Mouse (Mus musculus): ENCODE measurements around the gene A030014E15Rik. TPM values are rescaled to one million over a fixed set of nuclear protein-coding genes. Genes with fewer than 3 reads are reported as not detected.
"Not testable (repeated sequence)": the region's sequence is repeated elsewhere in the genome, so short reads cannot be mapped to it uniquely, and the experiment has no call there.

The A030014E15Rik gene
- polyA plus RNA-seq, 1 experiment from 2014 or later: not detected

- WGBS: 89% methylated on average over 2 of the region's 2 CpGs
- H3K9ac ChIP-seq; H3K27me3 ChIP-seq (replicated peaks); H3K4me3 ChIP-seq; H3K4me2 ChIP-seq; H3K4me1 ChIP-seq (replicated peaks); ATAC-seq (ENCODE audit: insufficient number of reproducible peaks, low FRiP score); H3K27ac ChIP-seq (ENCODE audit: poor library complexity, severe bottlenecking); H3K36me3 ChIP-seq: not testable (repeated sequence)
- H3K9me3 ChIP-seq (replicated peaks): peaks cover 21% of the 10 kb centered on the region
Observed at GRCm38 (mm10) chr1:82942505-82942904, 17.8 kb downstream of the A030014E15Rik start.

GRCm38 (mm10) chr1:82943295-82943694 lies 18.6 kb downstream of the A030014E15Rik start, which contains the start of gene A030003K21Rik:
TSS of gene A030003K21Rik (minus strand) at chr1:82943388.
- H3K27ac ChIP-seq (ENCODE audit: poor library complexity, severe bottlenecking); H3K4me3 ChIP-seq; H3K27me3 ChIP-seq (replicated peaks); ATAC-seq (ENCODE audit: insufficient number of reproducible peaks, low FRiP score); H3K36me3 ChIP-seq; H3K4me2 ChIP-seq; H3K9ac ChIP-seq; H3K4me1 ChIP-seq (replicated peaks): not testable (repeated sequence)
- WGBS: no CpG with 5 or more reads among the region's 6 CpGs
- peaks cover 21% of the 10 kb centered on the region for H3K9me3 ChIP-seq (replicated peaks)

GRCm38 (mm10) chr1:82946029-82946428 lies 21.3 kb downstream of the A030014E15Rik start:
- H3K9ac ChIP-seq; ATAC-seq (ENCODE audit: insufficient number of reproducible peaks, low FRiP score); H3K27ac ChIP-seq (ENCODE audit: poor library complexity, severe bottlenecking); H3K4me1 ChIP-seq (replicated peaks); H3K27me3 ChIP-seq (replicated peaks); H3K9me3 ChIP-seq (replicated peaks); H3K4me3 ChIP-seq; H3K36me3 ChIP-seq; H3K4me2 ChIP-seq: not testable (repeated sequence)
- WGBS: 67% methylated on average over 1 of the region's 2 CpGs

GRCm38 (mm10) chr1:82948601-82949000 lies 23.9 kb downstream of the A030014E15Rik start:
- Histone ChIP-seq H3K36me3 (no peaks in the 10 kb centered on the region), H3K27me3 (replicated peaks) (no peaks in the 10 kb centered on the region), H3K9ac (no peak overlapping the region), H3K9me3 (replicated peaks) (no peaks in the 10 kb centered on the region), H3K4me1 (replicated peaks) (0 out of 2 replicates have a peak, but pooled peaks cover 4% of the 10 kb centered on the region), H3K4me3 (no peak overlapping the region), H3K4me2 (no peak overlapping the region), H3K27ac (ENCODE audit: poor library complexity, severe bottlenecking) (no peak overlapping the region)
- no peak for ATAC-seq (ENCODE audit: insufficient number of reproducible peaks, low FRiP score)
- WGBS: 93% methylated on average over 2 of the region's 2 CpGs

GRCm38 (mm10) chr1:82955913-82956312 lies 31.2 kb downstream of the A030014E15Rik start, which contains the start of gene Gm7544:
TSS of gene Gm7544 (minus strand) at chr1:82956013.
- not testable (repeated sequence) for H3K27me3 ChIP-seq (replicated peaks); H3K4me2 ChIP-seq; ATAC-seq (ENCODE audit: insufficient number of reproducible peaks, low FRiP score); H3K36me3 ChIP-seq; H3K4me3 ChIP-seq; H3K4me1 ChIP-seq (replicated peaks); H3K27ac ChIP-seq (ENCODE audit: poor library complexity, severe bottlenecking); H3K9ac ChIP-seq; H3K9me3 ChIP-seq (replicated peaks)

GRCm38 (mm10) chr1:82959870-82960385 lies 35.2 kb downstream of the A030014E15Rik start, which contains the start of gene Gm47955:
TSS of gene Gm47955 (plus strand) at chr1:82960286.
- Histone ChIP-seq H3K36me3 (no peaks in the 10 kb centered on the region), H3K9ac (no peak within 1 kb of the TSS), H3K9me3 (replicated peaks) (0 out of 2 replicates have a peak, but pooled peaks cover 6% of the 10 kb centered on the region), H3K4me1 (replicated peaks) (no peaks in the 10 kb centered on the region), H3K27me3 (replicated peaks) (no peaks in the 10 kb centered on the region), H3K4me3 (no peak within 1 kb of the TSS), H3K27ac (ENCODE audit: poor library complexity, severe bottlenecking) (no peak within 1 kb of the TSS), H3K4me2 (no peak within 1 kb of the TSS)
- no peak for ATAC-seq (ENCODE audit: insufficient number of reproducible peaks, low FRiP score)
- WGBS: 85% methylated on average over 11 of the region's 11 CpGs

- no peaks in the 10 kb centered on the region for H3K27me3 ChIP-seq (replicated peaks)
- no peak overlapping the region for H3K27ac ChIP-seq (ENCODE audit: poor library complexity, severe bottlenecking)
- 61% methylated on average over 3 of the region's 3 CpGs for WGBS
- H3K4me2 ChIP-seq: no peak overlapping the region
- peaks cover 2% of the 10 kb centered on the region for H3K4me1 ChIP-seq (replicated peaks)
- H3K4me3 ChIP-seq: no peak overlapping the region
- H3K9ac ChIP-seq: no peak overlapping the region
- no peak for ATAC-seq (ENCODE audit: insufficient number of reproducible peaks, low FRiP score)
- H3K36me3 ChIP-seq: no peaks in the 10 kb centered on the region
- no peaks in the 10 kb centered on the region for H3K9me3 ChIP-seq (replicated peaks)
Observed at GRCm38 (mm10) chr1:82966413-82966812, 41.7 kb downstream of the A030014E15Rik start.

GRCm38 (mm10) chr1:82972046-82972445 lies 47.3 kb downstream of the A030014E15Rik start:
- Histone ChIP-seq H3K9ac (no peak overlapping the region), H3K4me1 (replicated peaks) (peaks cover 40% of the 10 kb centered on the region), H3K36me3 (no peaks in the 10 kb centered on the region), H3K4me3 (no peak overlapping the region), H3K27ac (ENCODE audit: poor library complexity, severe bottlenecking) (peak overlapping the region; percentile 79), H3K27me3 (replicated peaks) (no peaks in the 10 kb centered on the region), H3K4me2 (peak overlapping the region; percentile 34), H3K9me3 (replicated peaks) (no peaks in the 10 kb centered on the region)
- WGBS: 7% methylated on average over 4 of the region's 4 CpGs
- ATAC-seq (ENCODE audit: insufficient number of reproducible peaks, low FRiP score): peak; percentile 81

- no peak overlapping the region for H3K4me2 ChIP-seq
- H3K9me3 ChIP-seq (replicated peaks): no peaks in the 10 kb centered on the region
- H3K4me3 ChIP-seq: no peak overlapping the region
- peaks cover 40% of the 10 kb centered on the region for H3K4me1 ChIP-seq (replicated peaks)
- WGBS: 64% methylated on average over 1 of the region's 1 CpGs
- H3K9ac ChIP-seq: no peak overlapping the region
- H3K27me3 ChIP-seq (replicated peaks): no peaks in the 10 kb centered on the region
- H3K36me3 ChIP-seq: no peaks in the 10 kb centered on the region
- peak overlapping the region; percentile 66; the same call in 1 of the 2 replicates for H3K27ac ChIP-seq (ENCODE audit: poor library complexity, severe bottlenecking)
- no peak for ATAC-seq (ENCODE audit: insufficient number of reproducible peaks, low FRiP score)
Observed at GRCm38 (mm10) chr1:82973244-82973643, 48.5 kb downstream of the A030014E15Rik start.

GRCm38 (mm10) chr1:82973901-82974300 lies 49.2 kb downstream of the A030014E15Rik start:
- Histone ChIP-seq H3K4me1 (replicated peaks) (peaks cover 40% of the 10 kb centered on the region), H3K9me3 (replicated peaks) (no peaks in the 10 kb centered on the region), H3K4me3 (no peak overlapping the region), H3K27ac (ENCODE audit: poor library complexity, severe bottlenecking) (peak overlapping the region; percentile 66), H3K4me2 (peak overlapping the region; percentile 26; the same call in 1 of the 2 replicates), H3K27me3 (replicated peaks) (no peaks in the 10 kb centered on the region), H3K36me3 (no peaks in the 10 kb centered on the region), H3K9ac (no peak overlapping the region; the same call in 1 of the 2 replicates)
- 32% methylated on average over 6 of the region's 6 CpGs for WGBS
- ATAC-seq (ENCODE audit: insufficient number of reproducible peaks, low FRiP score): peak; percentile 22; the same call in 1 of the 2 replicates

GRCm38 (mm10) chr1:82974342-82974741 lies 49.6 kb downstream of the A030014E15Rik start:
- Histone ChIP-seq H3K36me3 (no peaks in the 10 kb centered on the region), H3K4me2 (peak overlapping the region; percentile 26; the same call in 1 of the 2 replicates), H3K27me3 (replicated peaks) (no peaks in the 10 kb centered on the region), H3K4me3 (no peak overlapping the region), H3K9me3 (replicated peaks) (no peaks in the 10 kb centered on the region), H3K4me1 (replicated peaks) (peaks cover 40% of the 10 kb centered on the region), H3K9ac (no peak overlapping the region), H3K27ac (ENCODE audit: poor library complexity, severe bottlenecking) (peak overlapping the region; percentile 66)
- peak; percentile 90 for ATAC-seq (ENCODE audit: insufficient number of reproducible peaks, low FRiP score)
- WGBS: 55% methylated on average over 9 of the region's 9 CpGs
